Comparison of ENCODE assay signal across 19 mouse cellular contexts in genomic region chr8:71478943-71479342, GRCm38 (mm10).
"Had no signal": no experiment of that assay in that cellular context is flagged by ENCODE, and none has a peak within 500 bp of the region (broad histone marks: within the 10 kb centered on the region; RNA-seq: fewer than 3 reads in every experiment).

No protein-coding gene starts in this region.

- H3K4me2 ChIP-seq: lung, embryonic 14.5 days; midbrain, embryonic 12.5 days; neural tube, embryonic 12.5 days; neural tube, embryonic 15.5 days had no signal

- ATAC-seq: midbrain, embryonic 16.5 days had no signal

- H3K9me3 ChIP-seq: midbrain, embryonic 10.5 days; midbrain, embryonic 12.5 days; neural tube, embryonic 12.5 days; neural tube, embryonic 15.5 days had no signal

- H3K4me3 ChIP-seq: midbrain, embryonic 10.5 days; midbrain, embryonic 12.5 days; myocyte; neural tube, embryonic 12.5 days; neural tube, embryonic 15.5 days had no signal

- H3K27me3 ChIP-seq: neural tube, embryonic 15.5 days had no signal

- DNase-seq: lung, adult 18-20 months; lung, embryonic 14.5 days; lung, postnatal 10 days; lung, postnatal 4 days; midbrain, embryonic 14.5 days; retina, postnatal 1 day; right cerebral cortex, adult 18-20 months; right cerebral cortex, postnatal 25 days; right cerebral cortex, postnatal 4 days; spleen, adult 18-20 months; thymus, adult 18-20 months; thymus, postnatal 14 days; thymus, postnatal 36 days had no signal

- H3K27ac ChIP-seq: midbrain, embryonic 10.5 days; midbrain, embryonic 12.5 days; neural tube, embryonic 12.5 days; neural tube, embryonic 15.5 days had no signal

- H3K9ac ChIP-seq: lung, embryonic 14.5 days; midbrain, embryonic 12.5 days; neural tube, embryonic 12.5 days; neural tube, embryonic 15.5 days had no signal
